Mouse (Mus musculus): ENCODE measurements around the gene Olfr586.

The Olfr586 gene

GRCm38 (mm10) chr7:103125538-103125937 lies at the start of gene Olfr586:
Olfr586 (minus strand) TSS chr7:103125638.
- DNase-seq = no peak

GRCm38 (mm10) chr7:103169697-103170096 lies 44.3 kb upstream of the Olfr586 start:
- no peak for DNase-seq

GRCm38 (mm10) chr7:103156256-103156655 lies 30.8 kb upstream of the Olfr586 start, which contains the start of gene Olfr589:
Olfr589 (minus strand) TSS chr7:103156356.
- DNase-seq = no peak

- no peak for DNase-seq
Observed at GRCm38 (mm10) chr7:103140579-103140978, 15.1 kb upstream of the Olfr586 start, which contains the start of gene Olfr588-ps1. Olfr588-ps1 (plus strand) TSS chr7:103140879.

- DNase-seq = peak; percentile 3
Observed at GRCm38 (mm10) chr7:103119406-103119805, 6.0 kb downstream of the Olfr586 start.

GRCm38 (mm10) chr7:103097420-103097819 lies 28.0 kb downstream of the Olfr586 start, which contains the start of gene Olfr585:
Olfr585 (plus strand) TSS chr7:103097720.
- no peak for DNase-seq

- no peak for DNase-seq
Observed at GRCm38 (mm10) chr7:103081585-103081984, 43.9 kb downstream of the Olfr586 start, which contains the start of gene Olfr584. Olfr584 (plus strand) TSS chr7:103081885.
